Mouse (Mus musculus) cerebellum, postnatal 25 days (tissue): ENCODE data around the gene Gm11639.
A peak's percentile ranks its signal among the peaks of the same experiment; 100 is the strongest.
"Not testable (repeated sequence)": the region's sequence is repeated elsewhere in the genome, so short reads cannot be mapped to it uniquely, and the experiment has no call there.

Experiments used
- DNase-seq, 2 experiments: peaks; one replicate each; pipeline ENCODE4 v3.0.0; 2021; ENCODE audit warnings: mixed read lengths in 2 of 2

The Gm11639 gene

GRCm38 (mm10) chr11:104707084-104707483, 21.6 kb downstream of the Gm11639 start:
- no peak for DNase-seq

- DNase-seq, result no peak
Observed at GRCm38 (mm10) chr11:104744995-104745568, 59.6 kb downstream of the Gm11639 start.

- no peak for DNase-seq
Observed at GRCm38 (mm10) chr11:104765762-104766161, 80.3 kb downstream of the Gm11639 start.

GRCm38 (mm10) chr11:104767068-104767467, 81.6 kb downstream of the Gm11639 start:
- no peak for DNase-seq

- DNase-seq, result peak; percentile 24 to 62
Observed at GRCm38 (mm10) chr11:104768072-104768471, 82.6 kb downstream of the Gm11639 start.

- DNase-seq, result peak in 1 of 2 experiments; percentile 2
Observed at GRCm38 (mm10) chr11:104778796-104779195, 93.3 kb downstream of the Gm11639 start.

- no peak for DNase-seq
Observed at GRCm38 (mm10) chr11:104944723-104945122, 259.2 kb downstream of the Gm11639 start.

- no peak for DNase-seq
Observed at GRCm38 (mm10) chr11:104952349-104952748, 266.8 kb downstream of the Gm11639 start.

GRCm38 (mm10) chr11:104967862-104968261, 282.4 kb downstream of the Gm11639 start:
- DNase-seq, result no peak

GRCm38 (mm10) chr11:104968388-104968787, 282.9 kb downstream of the Gm11639 start:
- no peak for DNase-seq

GRCm38 (mm10) chr11:104971322-104971721, 285.8 kb downstream of the Gm11639 start:
- DNase-seq, result no peak

GRCm38 (mm10) chr11:104972480-104972879, 287.0 kb downstream of the Gm11639 start:
- DNase-seq, result no peak

GRCm38 (mm10) chr11:104977976-104978375, 292.5 kb downstream of the Gm11639 start:
- DNase-seq, result no peak

- no peak for DNase-seq
Observed at GRCm38 (mm10) chr11:104981342-104982055, 296.0 kb downstream of the Gm11639 start.

- no peak for DNase-seq
Observed at GRCm38 (mm10) chr11:105009232-105009631, 323.7 kb downstream of the Gm11639 start.

GRCm38 (mm10) chr11:105021071-105021470, 335.6 kb downstream of the Gm11639 start:
- peak in 1 of 2 experiments; percentile 3 for DNase-seq

GRCm38 (mm10) chr11:105028744-105029348, 343.3 kb downstream of the Gm11639 start:
- DNase-seq, result no peak

- DNase-seq, result no peak
Observed at GRCm38 (mm10) chr11:105029525-105029924, 344.0 kb downstream of the Gm11639 start.

GRCm38 (mm10) chr11:105030229-105030628, 344.7 kb downstream of the Gm11639 start:
- DNase-seq, result no peak

- no peak for DNase-seq
Observed at GRCm38 (mm10) chr11:105031103-105031502, 345.6 kb downstream of the Gm11639 start.

- peak in 1 of 2 experiments; percentile 4 for DNase-seq
Observed at GRCm38 (mm10) chr11:105035081-105035480, 349.6 kb downstream of the Gm11639 start.

- DNase-seq, result no peak
Observed at GRCm38 (mm10) chr11:105063292-105063691, 377.8 kb downstream of the Gm11639 start, which contains the start of gene Efcab3. Efcab3 (plus strand) TSS chr11:105063592.

GRCm38 (mm10) chr11:105112448-105112847, 426.9 kb downstream of the Gm11639 start:
- not testable (repeated sequence) for DNase-seq

- DNase-seq, result no peak
Observed at GRCm38 (mm10) chr11:105117814-105118213, 432.3 kb downstream of the Gm11639 start.
